Mouse (Mus musculus): ENCODE results near the gene Rpl18a. TPM values are rescaled to one million over a fixed set of nuclear protein-coding genes. Genes with fewer than 3 reads are reported as not detected.

The Rpl18a gene
- polyA plus RNA-seq, 1 experiment from 2014 or later = 4,144 TPM

- Histone ChIP-seq H3K4me1 (replicated peaks; ENCODE audit: control insufficient read depth, insufficient read depth, low read length) (peaks cover 12% of the 10 kb centered on the region), H3K27me3 (replicated peaks; ENCODE audit: control insufficient read depth, insufficient read depth, low read length) (no peaks in the 10 kb centered on the region), H3K27ac (ENCODE audit: low read depth, low read length) (peak within 1 kb of the TSS; percentile 90), H3K36me3 (ENCODE audit: control insufficient read depth, insufficient read depth, low read length) (peaks cover 2% of the 10 kb centered on the region; the same call in 1 of the 2 replicates), H3K4me2 (peak within 1 kb of the TSS; percentile 82), H3K9ac (ENCODE audit: low read depth, low read length) (peak within 1 kb of the TSS; percentile 84), H3K4me3 (ENCODE audit: low read depth, low read length) (peak within 1 kb of the TSS; percentile 63), H3K9me3 (ENCODE audit: control insufficient read depth, low read length) (no peaks in the 10 kb centered on the region)
- peak; percentile 84 for ATAC-seq (replicated peaks; ENCODE audit: low FRiP score)
- DNase-seq (ENCODE audit: low spot score) = peak; percentile 88
- WGBS = under 1% methylated on average over 84 of the region's 86 CpGs
Measured at GRCm38 (mm10) chr8:70905831-70906736, 8.9 kb upstream of the Rpl18a start, which contains the start of gene Map1s. TSS of gene Map1s (plus strand) at chr8:70905932.

DNA sequence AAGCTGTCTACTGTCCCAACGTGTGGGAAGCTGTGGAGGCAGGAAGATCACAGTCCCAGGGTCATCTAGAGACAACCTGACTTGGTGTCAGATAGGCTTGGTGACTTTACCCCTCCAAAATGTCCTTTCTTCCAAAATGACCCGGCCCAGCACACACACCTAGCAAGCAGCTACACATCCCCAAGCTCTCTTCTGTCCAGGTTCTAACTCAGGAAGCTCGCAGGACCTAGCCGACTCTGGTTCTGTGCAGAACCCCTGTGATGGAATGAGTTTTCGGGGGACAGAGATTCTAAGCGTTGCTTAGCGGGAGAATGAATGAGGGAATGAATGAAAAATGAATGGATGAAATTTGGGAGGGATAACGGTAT lies 8.2 kb upstream of the Rpl18a start:
- Histone ChIP-seq H3K4me1 (replicated peaks; ENCODE audit: control insufficient read depth, insufficient read depth, low read length) (peaks cover 12% of the 10 kb centered on the region), H3K27me3 (replicated peaks; ENCODE audit: control insufficient read depth, insufficient read depth, low read length) (no peaks in the 10 kb centered on the region), H3K9me3 (ENCODE audit: control insufficient read depth, low read length) (no peaks in the 10 kb centered on the region), H3K9ac (ENCODE audit: low read depth, low read length) (peak overlapping the region; percentile 84), H3K4me2 (peak overlapping the region; percentile 82), H3K4me3 (ENCODE audit: low read depth, low read length) (peak overlapping the region; percentile 63), H3K36me3 (ENCODE audit: control insufficient read depth, insufficient read depth, low read length) (no peaks in the 10 kb centered on the region), H3K27ac (ENCODE audit: low read depth, low read length) (peak overlapping the region; percentile 90)
- DNase-seq (ENCODE audit: low spot score) (no peak), ATAC-seq (replicated peaks; ENCODE audit: low FRiP score) (peak; percentile 4; the same call in 1 of the 2 replicates)
- 10% methylated on average over 8 of the region's 8 CpGs for WGBS

DNA sequence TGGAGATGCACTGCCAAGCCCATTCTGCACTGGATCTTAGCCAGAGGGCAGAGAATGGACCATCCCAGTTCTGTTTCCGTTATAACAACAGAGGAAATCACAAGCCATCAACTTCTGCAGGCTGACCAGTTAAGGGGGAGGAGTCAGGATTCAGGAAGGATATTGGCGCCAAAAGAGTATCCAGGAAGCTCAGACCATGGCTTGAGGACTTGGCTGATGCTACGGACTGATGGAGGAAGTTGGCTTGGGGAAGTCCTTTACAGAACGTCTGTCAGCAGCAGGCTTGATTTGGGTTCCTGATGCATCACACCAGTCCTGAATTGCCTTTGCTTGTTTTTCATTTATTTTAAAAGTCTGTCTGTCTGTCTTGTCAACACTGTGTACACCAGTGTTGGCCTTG lies 7.3 kb upstream of the Rpl18a start:
- Histone ChIP-seq H3K9me3 (ENCODE audit: control insufficient read depth, low read length) (no peaks in the 10 kb centered on the region), H3K4me1 (replicated peaks; ENCODE audit: control insufficient read depth, insufficient read depth, low read length) (peaks cover 12% of the 10 kb centered on the region), H3K4me3 (ENCODE audit: low read depth, low read length) (peak overlapping the region; percentile 3; the same call in 1 of the 2 replicates), H3K36me3 (ENCODE audit: control insufficient read depth, insufficient read depth, low read length) (no peaks in the 10 kb centered on the region), H3K9ac (ENCODE audit: low read depth, low read length) (no peak overlapping the region), H3K4me2 (peak overlapping the region; percentile 1; the same call in 1 of the 2 replicates), H3K27ac (ENCODE audit: low read depth, low read length) (no peak overlapping the region), H3K27me3 (replicated peaks; ENCODE audit: control insufficient read depth, insufficient read depth, low read length) (no peaks in the 10 kb centered on the region)
- ATAC-seq (replicated peaks; ENCODE audit: low FRiP score) (no peak), DNase-seq (ENCODE audit: low spot score) (no peak)
- WGBS = 45% methylated on average over 4 of the region's 4 CpGs

- no peak for DNase-seq (ENCODE audit: low spot score)
- Histone ChIP-seq H3K36me3 (ENCODE audit: control insufficient read depth, insufficient read depth, low read length) (no peaks in the 10 kb centered on the region), H3K9ac (ENCODE audit: low read depth, low read length) (no peak overlapping the region), H3K4me1 (replicated peaks; ENCODE audit: control insufficient read depth, insufficient read depth, low read length) (peaks cover 12% of the 10 kb centered on the region), H3K4me2 (no peak overlapping the region), H3K4me3 (ENCODE audit: low read depth, low read length) (no peak overlapping the region), H3K9me3 (ENCODE audit: control insufficient read depth, low read length) (no peaks in the 10 kb centered on the region), H3K27ac (ENCODE audit: low read depth, low read length) (no peak overlapping the region), H3K27me3 (replicated peaks; ENCODE audit: control insufficient read depth, insufficient read depth, low read length) (no peaks in the 10 kb centered on the region)
- ATAC-seq (replicated peaks; ENCODE audit: low FRiP score) = no peak
Measured at GRCm38 (mm10) chr8:70903582-70903981, 6.4 kb upstream of the Rpl18a start.

DNA sequence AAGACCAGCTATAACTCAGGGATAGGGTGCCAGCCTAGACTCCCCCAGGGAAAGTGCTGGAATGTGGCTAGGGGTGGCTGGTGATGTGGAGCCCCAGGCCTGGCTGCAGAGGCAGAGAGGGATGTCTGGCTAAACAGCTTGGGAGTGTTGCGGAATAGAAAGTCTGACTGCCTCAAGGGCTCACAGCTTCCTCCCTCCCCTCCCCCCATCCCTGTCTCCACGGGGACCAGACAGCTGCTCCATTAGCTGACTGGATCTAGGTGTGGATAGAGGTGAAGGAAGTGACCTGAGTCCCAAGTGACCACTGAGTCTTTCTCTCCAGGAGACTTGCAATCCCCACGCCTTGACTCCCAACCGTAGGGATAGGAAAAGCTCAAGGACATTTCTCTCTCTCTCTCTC lies 5.9 kb upstream of the Rpl18a start:
- no peaks in the 10 kb centered on the region for H3K27me3 ChIP-seq (replicated peaks; ENCODE audit: control insufficient read depth, insufficient read depth, low read length)
- peaks cover 14% of the 10 kb centered on the region for H3K4me1 ChIP-seq (replicated peaks; ENCODE audit: control insufficient read depth, insufficient read depth, low read length)
- no peak overlapping the region for H3K4me2 ChIP-seq
- ATAC-seq (replicated peaks; ENCODE audit: low FRiP score) (no peak), DNase-seq (ENCODE audit: low spot score) (no peak)
- H3K4me3 ChIP-seq (ENCODE audit: low read depth, low read length) = no peak overlapping the region
- no peaks in the 10 kb centered on the region for H3K9me3 ChIP-seq (ENCODE audit: control insufficient read depth, low read length)
- no peak overlapping the region for H3K27ac ChIP-seq (ENCODE audit: low read depth, low read length)
- no peaks in the 10 kb centered on the region for H3K36me3 ChIP-seq (ENCODE audit: control insufficient read depth, insufficient read depth, low read length)
- H3K9ac ChIP-seq (ENCODE audit: low read depth, low read length) = no peak overlapping the region
- WGBS = 49% methylated on average over 4 of the region's 4 CpGs

GRCm38 (mm10) chr8:70902211-70902610 lies 5.0 kb upstream of the Rpl18a start:
- H3K9me3 ChIP-seq (ENCODE audit: control insufficient read depth, low read length) = no peaks in the 10 kb centered on the region
- H3K9ac ChIP-seq (ENCODE audit: low read depth, low read length) = no peak overlapping the region
- H3K4me2 ChIP-seq = no peak overlapping the region
- peaks cover 8% of the 10 kb centered on the region for H3K4me1 ChIP-seq (replicated peaks; ENCODE audit: control insufficient read depth, insufficient read depth, low read length)
- H3K4me3 ChIP-seq (ENCODE audit: low read depth, low read length) = no peak overlapping the region
- H3K27me3 ChIP-seq (replicated peaks; ENCODE audit: control insufficient read depth, insufficient read depth, low read length) = no peaks in the 10 kb centered on the region
- no peak overlapping the region for H3K27ac ChIP-seq (ENCODE audit: low read depth, low read length)
- 47% methylated on average over 5 of the region's 5 CpGs for WGBS
- no peak for DNase-seq (ENCODE audit: low spot score)
- no peak for ATAC-seq (replicated peaks; ENCODE audit: low FRiP score)
- H3K36me3 ChIP-seq (ENCODE audit: control insufficient read depth, insufficient read depth, low read length) = no peaks in the 10 kb centered on the region

DNA sequence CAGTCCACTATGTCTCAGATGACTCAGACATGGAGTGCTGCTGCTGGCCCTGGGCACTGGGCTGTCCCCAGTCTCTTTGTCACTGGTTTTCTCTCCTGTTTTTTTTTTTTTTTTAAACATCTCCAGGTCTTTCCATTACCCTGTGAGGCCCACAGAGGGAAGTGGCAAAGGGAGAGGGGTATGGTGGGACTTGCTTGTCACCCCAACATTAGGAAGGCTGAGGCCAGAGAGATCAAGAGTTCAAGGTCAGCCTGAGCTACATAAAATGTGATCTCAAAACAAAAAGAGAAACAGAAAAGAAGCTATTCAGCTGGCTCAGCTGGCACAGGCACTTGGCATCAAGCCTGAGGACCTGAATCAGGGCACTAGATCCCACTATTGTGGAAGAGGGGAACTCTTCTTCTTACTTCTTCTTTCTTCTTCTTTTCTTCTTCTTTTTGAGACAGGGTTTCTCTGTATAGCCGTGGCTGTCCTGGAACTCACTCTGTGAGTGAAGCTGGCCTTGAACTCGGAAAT lies 3.7 kb upstream of the Rpl18a start:
- Histone ChIP-seq H3K4me3 (ENCODE audit: low read depth, low read length) (no peak overlapping the region), H3K4me2 (no peak overlapping the region), H3K27ac (ENCODE audit: low read depth, low read length) (no peak overlapping the region), H3K9me3 (ENCODE audit: control insufficient read depth, low read length) (no peaks in the 10 kb centered on the region), H3K36me3 (ENCODE audit: control insufficient read depth, insufficient read depth, low read length) (peaks cover 1% of the 10 kb centered on the region), H3K27me3 (replicated peaks; ENCODE audit: control insufficient read depth, insufficient read depth, low read length) (no peaks in the 10 kb centered on the region), H3K4me1 (replicated peaks; ENCODE audit: control insufficient read depth, insufficient read depth, low read length) (peaks cover 3% of the 10 kb centered on the region), H3K9ac (ENCODE audit: low read depth, low read length) (no peak overlapping the region)
- DNase-seq (ENCODE audit: low spot score) = no peak
- ATAC-seq (replicated peaks; ENCODE audit: low FRiP score) = no peak
- 84% methylated on average over 2 of the region's 2 CpGs for WGBS

GRCm38 (mm10) chr8:70899226-70899625 lies 2.0 kb upstream of the Rpl18a start:
- 83% methylated on average over 2 of the region's 2 CpGs for WGBS
- ATAC-seq (replicated peaks; ENCODE audit: low FRiP score) = no peak
- H3K27me3 ChIP-seq (replicated peaks; ENCODE audit: control insufficient read depth, insufficient read depth, low read length) = no peaks in the 10 kb centered on the region
- H3K4me3 ChIP-seq (ENCODE audit: low read depth, low read length) = no peak overlapping the region
- H3K9me3 ChIP-seq (ENCODE audit: control insufficient read depth, low read length) = no peaks in the 10 kb centered on the region
- H3K4me2 ChIP-seq = no peak overlapping the region
- DNase-seq (ENCODE audit: low spot score) = no peak
- H3K9ac ChIP-seq (ENCODE audit: low read depth, low read length) = no peak overlapping the region; the same call in 1 of the 2 replicates
- H3K36me3 ChIP-seq (ENCODE audit: control insufficient read depth, insufficient read depth, low read length) = peaks cover 15% of the 10 kb centered on the region
- H3K4me1 ChIP-seq (replicated peaks; ENCODE audit: control insufficient read depth, insufficient read depth, low read length) = peaks cover 6% of the 10 kb centered on the region
- no peak overlapping the region for H3K27ac ChIP-seq (ENCODE audit: low read depth, low read length)

Data from liver, embryonic 11.5 days (tissue).